In genomic region chr16:11907816-11908215, GRCm38 (mm10) we compare ENCODE assay signal across 8 mouse cellular contexts. TPM values are rescaled to one million over a fixed set of nuclear protein-coding genes. Genes with fewer than 3 reads are reported as not detected.
DNase-seq lines count a peak whose midpoint lies in the region; ATAC-seq and TF ChIP-seq lines count a peak whose summit lies in the region.

No protein-coding gene starts in this region.

- peak overlapping the region; percentile 75; the same call in 1 of the 2 replicates for H3K4me3 ChIP-seq in embryonic facial prominence, embryonic 15.5 days (replicated peaks)
- no peak overlapping the region for H3K4me3 ChIP-seq in intestine, embryonic 15.5 days (replicated peaks)
- H3K4me3 ChIP-seq in midbrain, postnatal 0 days (ENCODE audit: low read depth, low read length) = no peak overlapping the region

- no peaks in the 10 kb centered on the region for H3K9me3 ChIP-seq in embryonic facial prominence, embryonic 15.5 days (replicated peaks)
- H3K9me3 ChIP-seq in intestine, embryonic 15.5 days = no peaks in the 10 kb centered on the region
- H3K9me3 ChIP-seq in midbrain, postnatal 0 days (ENCODE audit: low read length) = no peaks in the 10 kb centered on the region

- WGBS in embryonic facial prominence, embryonic 15.5 days = 73% methylated on average over 4 of the region's 4 CpGs
- WGBS in intestine, embryonic 15.5 days = 72% methylated on average over 4 of the region's 4 CpGs
- WGBS in midbrain, postnatal 0 days = 77% methylated on average over 4 of the region's 4 CpGs

- H3K9ac ChIP-seq in embryonic facial prominence, embryonic 15.5 days = no peak overlapping the region
- no peak overlapping the region for H3K9ac ChIP-seq in intestine, embryonic 15.5 days
- H3K9ac ChIP-seq in midbrain, postnatal 0 days (replicated peaks; ENCODE audit: low read length, poor library complexity, severe bottlenecking) = 0 out of 2 replicates have a peak overlapping the region, but pooled peaks have one; percentile 84

- no peaks in the 10 kb centered on the region for H3K27me3 ChIP-seq in embryonic facial prominence, embryonic 15.5 days
- H3K27me3 ChIP-seq in intestine, embryonic 15.5 days (replicated peaks) = no peaks in the 10 kb centered on the region
- no peaks in the 10 kb centered on the region for H3K27me3 ChIP-seq in midbrain, postnatal 0 days (ENCODE audit: insufficient read depth, low read length)

- H3K4me1 ChIP-seq in embryonic facial prominence, embryonic 15.5 days = peaks cover 10% of the 10 kb centered on the region
- 0 out of 2 replicates have a peak, but pooled peaks cover 7% of the 10 kb centered on the region for H3K4me1 ChIP-seq in intestine, embryonic 15.5 days (replicated peaks)
- H3K4me1 ChIP-seq in midbrain, postnatal 0 days (ENCODE audit: insufficient read depth, low read length) = peaks cover 5% of the 10 kb centered on the region; the same call in 1 of the 2 replicates

- TF ChIP-seq CTCF in midbrain, postnatal 0 days (IDR thresholded peaks at IDR 0.05) = no peak

- peak; percentile 44 for DNase-seq in kidney, adult 9 months
- DNase-seq in kidney, postnatal 4 days = no peak
- no peak for DNase-seq in midbrain, postnatal 0 days (ENCODE audit: low spot score)
- no peak for DNase-seq in layer of hippocampus, adult 18-20 months (ENCODE audit: low spot score in 2 of 2)
- no peak for DNase-seq in adrenal gland, postnatal 4 days (ENCODE audit: low spot score in 2 of 2)
- no peak for DNase-seq in testis, postnatal 14 days (ENCODE audit: low spot score)

- no peak for ATAC-seq in embryonic facial prominence, embryonic 15.5 days (ENCODE audit: insufficient number of reproducible peaks, low FRiP score, low TSS enrichment, low read depth)
- ATAC-seq in intestine, embryonic 15.5 days = no peak
- no peak for ATAC-seq in midbrain, postnatal 0 days (ENCODE audit: low FRiP score)

- H3K36me3 ChIP-seq in embryonic facial prominence, embryonic 15.5 days = no peaks in the 10 kb centered on the region
- no peaks in the 10 kb centered on the region for H3K36me3 ChIP-seq in intestine, embryonic 15.5 days
- H3K36me3 ChIP-seq in midbrain, postnatal 0 days (ENCODE audit: insufficient read depth, low read length) = no peaks in the 10 kb centered on the region

- H3K27ac ChIP-seq in embryonic facial prominence, embryonic 15.5 days (replicated peaks) = no peak overlapping the region
- H3K27ac ChIP-seq in intestine, embryonic 15.5 days = no peak overlapping the region
- peak overlapping the region; percentile 85; the same call in 1 of the 2 replicates for H3K27ac ChIP-seq in midbrain, postnatal 0 days (ENCODE audit: low read depth, low read length)

- peak overlapping the region; percentile 62 for H3K4me2 ChIP-seq in embryonic facial prominence, embryonic 15.5 days (replicated peaks)
- H3K4me2 ChIP-seq in intestine, embryonic 15.5 days (replicated peaks) = peak overlapping the region; percentile 67
- peak overlapping the region; percentile 56; the same call in 1 of the 2 replicates for H3K4me2 ChIP-seq in midbrain, postnatal 0 days (ENCODE audit: low read depth, low read length, poor library complexity, severe bottlenecking)

RNA-seq across cellular contexts. Expression of gene Cpped1, which starts 1.4 kb away (rescaled TPM):
- polyA plus RNA-seq in embryonic facial prominence, embryonic 15.5 days (2015; fragmentation: Nextera tagmentation; extraction: Ambion mirVana) = 23.7 and 26.3 TPM in 2 replicates
- 28.7 and 29.7 TPM in 2 replicates for polyA plus RNA-seq in intestine, embryonic 15.5 days (2015; fragmentation: Nextera tagmentation; extraction: Ambion mirVana)
- total RNA-seq in midbrain, postnatal 0 days (2014; rRNA removed) = 20.7 and 20.9 TPM in 2 replicates
- polyA plus RNA-seq in midbrain, postnatal 0 days (2015; fragmentation: Nextera tagmentation; extraction: Ambion mirVana) = 18.8 and 19.2 TPM in 2 replicates
- total RNA-seq in layer of hippocampus, adult 18-20 months (2021) = 10 to 100 TPM; 35.5 to 35.6 TPM
- 10 to 100 TPM; 45.2 to 46.0 TPM for total RNA-seq in adrenal gland, postnatal 4 days (2021)
